Mouse (Mus musculus): ENCODE measurements around the gene Eef1g. TPM values are rescaled to one million over a fixed set of nuclear protein-coding genes. Genes with fewer than 3 reads are reported as not detected.
A peak's percentile ranks its signal among the peaks of the same experiment; 100 is the strongest.

Eef1g gene
- total RNA-seq, 2 experiments from 2014 or later: 209 to 343 TPM

GRCm38 (mm10) chr19:9019298-9019697 is 52.5 kb downstream of the Eef1g start:
- no peak for ATAC-seq (ENCODE audit: poor library complexity, severe bottlenecking)

DNA sequence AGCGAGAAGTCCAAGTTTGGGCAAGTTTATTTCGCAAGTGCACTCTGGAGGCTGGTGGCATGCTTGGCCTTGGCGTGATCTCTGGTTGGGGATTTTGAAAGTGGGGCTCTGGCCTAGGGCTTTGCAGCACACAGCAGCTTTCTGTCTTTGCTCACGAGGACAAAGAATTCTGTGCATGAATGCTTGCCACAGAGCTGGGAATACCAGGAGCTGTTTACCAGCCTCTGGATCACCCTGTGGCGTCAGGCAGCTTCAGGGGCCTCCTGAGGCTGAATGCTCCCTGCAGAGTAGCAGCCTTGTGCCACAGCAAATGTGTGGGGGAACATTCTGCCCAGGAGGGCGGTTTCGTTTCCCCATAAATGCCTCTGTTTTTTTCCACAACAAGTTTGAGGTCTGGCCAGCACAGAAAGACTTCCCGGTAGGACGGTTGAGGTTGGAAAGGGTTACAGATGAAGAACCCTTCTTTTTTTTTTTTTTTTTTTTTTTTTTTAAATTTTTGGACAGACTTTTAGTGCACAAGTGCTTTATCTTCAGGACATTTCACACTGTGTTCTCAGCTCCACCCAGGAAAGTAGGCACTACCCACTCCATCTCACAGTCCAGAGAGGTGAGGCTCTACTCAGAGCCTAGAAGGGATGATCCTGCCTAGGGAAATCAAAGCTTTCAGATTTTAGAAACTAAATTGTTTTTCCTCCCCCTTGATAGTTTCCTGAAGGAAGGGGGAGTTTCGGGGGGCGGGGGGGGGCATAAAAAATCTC is 56.4 kb downstream of the Eef1g start:
- peak; percentile 90 for ATAC-seq (ENCODE audit: poor library complexity, severe bottlenecking)

DNA sequence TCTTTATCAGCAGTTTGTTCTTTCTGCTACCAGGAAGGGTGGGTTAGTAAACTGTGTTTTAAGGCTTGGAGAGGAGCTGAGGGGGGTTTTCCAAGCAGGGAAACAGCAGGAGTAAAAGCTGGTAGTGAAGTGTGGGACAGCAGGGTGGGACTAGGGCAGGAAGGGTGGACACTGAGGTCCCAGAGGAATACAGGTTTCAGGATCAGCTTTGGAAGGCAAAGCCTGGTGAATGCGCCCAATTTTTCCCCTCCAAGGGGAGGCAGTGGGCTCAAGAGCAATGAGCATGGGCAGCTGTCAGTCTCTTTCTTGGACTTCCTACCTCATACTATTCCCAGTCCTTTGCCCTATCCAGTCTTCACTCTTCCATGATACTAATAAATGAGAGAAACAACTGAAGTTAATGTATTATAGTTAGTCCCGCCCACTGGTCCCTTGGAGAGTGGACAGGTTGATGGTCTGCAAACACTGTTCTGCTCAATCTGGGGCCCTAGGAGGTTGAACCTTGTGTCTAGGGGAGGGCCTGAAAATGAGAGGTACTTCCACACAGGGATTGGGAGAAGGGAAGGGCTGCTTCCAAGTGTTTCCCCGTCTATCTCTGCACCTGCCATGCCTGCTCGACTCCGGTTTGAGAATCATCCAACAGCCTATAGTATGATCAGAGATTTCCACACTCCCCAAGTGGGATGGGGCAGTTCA is 58.9 kb downstream of the Eef1g start:
- no peak for ATAC-seq (ENCODE audit: poor library complexity, severe bottlenecking)

DNA sequence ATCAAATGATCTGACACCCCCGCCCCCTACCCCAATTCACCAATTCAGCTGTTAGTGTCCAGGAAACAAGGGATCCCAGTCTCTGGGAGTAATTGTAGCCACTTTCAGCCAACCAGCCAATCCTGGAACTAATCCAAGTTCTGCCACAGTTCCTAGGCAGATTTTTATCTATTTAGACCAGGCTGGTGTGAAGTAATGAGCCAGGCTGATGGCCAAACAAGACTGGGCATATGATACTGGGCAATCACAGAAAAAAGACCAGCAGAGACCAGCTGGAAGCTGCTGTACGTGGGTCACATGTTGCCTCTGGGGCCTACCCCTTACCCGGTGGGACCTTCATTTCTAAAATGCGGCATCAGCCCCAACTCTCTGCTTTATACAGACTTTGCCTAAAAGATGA is 59.8 kb downstream of the Eef1g start:
- ATAC-seq (ENCODE audit: poor library complexity, severe bottlenecking): no peak

DNA sequence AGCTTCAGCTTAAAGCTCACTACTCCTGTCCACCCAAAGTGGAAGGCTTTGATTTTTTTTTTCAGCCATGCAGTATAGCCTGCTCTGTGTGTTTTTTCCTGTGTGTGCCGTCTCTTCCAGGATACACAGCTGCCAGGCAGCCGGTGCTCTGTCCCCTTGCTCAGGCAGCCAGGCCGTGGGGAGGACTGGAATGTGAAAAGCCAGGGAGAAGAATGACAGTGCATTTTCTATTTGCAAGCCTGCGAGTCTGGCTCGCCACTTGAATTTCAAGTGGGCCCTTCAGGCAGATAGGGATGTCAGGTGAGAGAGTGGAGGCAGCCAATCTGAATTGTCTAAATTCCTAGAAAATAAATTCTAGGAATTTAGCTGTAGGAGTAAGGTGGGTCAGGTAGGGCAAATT is 61.0 kb downstream of the Eef1g start:
- no peak for ATAC-seq (ENCODE audit: poor library complexity, severe bottlenecking)

Other genes starting within 250 kb of the Eef1g start
Only the 30 nearest of the 32 such genes appear.
- gene 1700092M07Rik, start 226.3 kb upstream of the Eef1g start, total RNA-seq (2015): 0.83 TPM in 1 of 2 replicates, not detected in the other
- 1.3 TPM in 1 of 2 replicates, not detected in the other for gene 1700092M07Rik, start 226.3 kb upstream of the Eef1g start, total RNA-seq (2017)
- 40.9 and 55.3 TPM in 2 replicates for gene Stx5a, start 225.6 kb upstream of the Eef1g start, total RNA-seq (2015)
- gene Stx5a, start 225.6 kb upstream of the Eef1g start, total RNA-seq (2017): 40.8 and 65.6 TPM in 2 replicates
- 257 and 292 TPM in 2 replicates for gene Nxf1, start 210.0 kb upstream of the Eef1g start, total RNA-seq (2015)
- gene Nxf1, start 210.0 kb upstream of the Eef1g start, total RNA-seq (2017): 69.7 and 76.0 TPM in 2 replicates
- gene Tmem223, start 196.0 kb upstream of the Eef1g start, total RNA-seq (2015): 28.1 and 36.6 TPM in 2 replicates
- gene Tmem223, start 196.0 kb upstream of the Eef1g start, total RNA-seq (2017): 11.6 and 12.0 TPM in 2 replicates
- 172 and 177 TPM in 2 replicates for gene Tmem179b, start 192.6 kb upstream of the Eef1g start, total RNA-seq (2015)
- 98.4 and 108 TPM in 2 replicates for gene Tmem179b, start 192.6 kb upstream of the Eef1g start, total RNA-seq (2017)
- gene Taf6l, start 180.6 kb upstream of the Eef1g start, total RNA-seq (2015): 5.1 and 6.2 TPM in 2 replicates
- gene Taf6l, start 180.6 kb upstream of the Eef1g start, total RNA-seq (2017): 8.9 and 9.8 TPM in 2 replicates
- 124 and 125 TPM in 2 replicates for gene Polr2g, start 168.5 kb upstream of the Eef1g start, total RNA-seq (2015)
- gene Polr2g, start 168.5 kb upstream of the Eef1g start, total RNA-seq (2017): 54.1 and 58.2 TPM in 2 replicates
- gene Zbtb3, start 164.5 kb upstream of the Eef1g start, total RNA-seq (2015): 0.62 and 2.3 TPM in 2 replicates
- 1.8 and 2.5 TPM in 2 replicates for gene Zbtb3, start 164.5 kb upstream of the Eef1g start, total RNA-seq (2017)
- gene Ttc9c, start 147.7 kb upstream of the Eef1g start, total RNA-seq (2015): 28.6 and 31.0 TPM in 2 replicates
- gene Ttc9c, start 147.7 kb upstream of the Eef1g start, total RNA-seq (2017): 53.6 and 63.7 TPM in 2 replicates
- gene Hnrnpul2, start 147.0 kb upstream of the Eef1g start, total RNA-seq (2015): 52.3 and 56.0 TPM in 2 replicates
- 72.8 and 94.4 TPM in 2 replicates for gene Hnrnpul2, start 147.0 kb upstream of the Eef1g start, total RNA-seq (2017)
- not detected in 2 replicates for gene AC129217.1, start 137.3 kb upstream of the Eef1g start, total RNA-seq (2015)
- gene AC129217.1, start 137.3 kb upstream of the Eef1g start, total RNA-seq (2017): 1.8 and 5.9 TPM in 2 replicates
- gene Bscl2, start 129.6 kb upstream of the Eef1g start, total RNA-seq (2015): 84.8 and 97.8 TPM in 2 replicates
- gene Bscl2, start 129.6 kb upstream of the Eef1g start, total RNA-seq (2017): 48.1 and 49.6 TPM in 2 replicates
- gene Gng3, start 127.8 kb upstream of the Eef1g start, total RNA-seq (2015): 0.16 TPM in 1 of 2 replicates, not detected in the other
- gene Gng3, start 127.8 kb upstream of the Eef1g start, total RNA-seq (2017): not detected in 2 replicates
- gene Lrrn4cl, start 116.3 kb upstream of the Eef1g start, total RNA-seq (2015): 0.16 and 0.55 TPM in 2 replicates
- 0.12 TPM in 1 of 2 replicates, not detected in the other for gene Lrrn4cl, start 116.3 kb upstream of the Eef1g start, total RNA-seq (2017)
- 63.2 and 66.8 TPM in 2 replicates for gene Ubxn1, start 95.5 kb upstream of the Eef1g start, total RNA-seq (2015)
- 149 and 168 TPM in 2 replicates for gene Ubxn1, start 95.5 kb upstream of the Eef1g start, total RNA-seq (2017)
- gene Uqcc3, start 86.1 kb upstream of the Eef1g start, total RNA-seq (2015): 39.9 and 41.9 TPM in 2 replicates
- gene Uqcc3, start 86.1 kb upstream of the Eef1g start, total RNA-seq (2017): 58.1 and 75.6 TPM in 2 replicates
- gene Lbhd1, start 83.3 kb upstream of the Eef1g start, total RNA-seq (2015): 29.0 and 50.8 TPM in 2 replicates
- 5.2 and 7.5 TPM in 2 replicates for gene Lbhd1, start 83.3 kb upstream of the Eef1g start, total RNA-seq (2017)
- gene Gm49403, start 83.1 kb upstream of the Eef1g start, total RNA-seq (2015): not detected in 2 replicates
- gene Gm49403, start 83.1 kb upstream of the Eef1g start, total RNA-seq (2017): not detected in 2 replicates
- 43.9 and 64.0 TPM in 2 replicates for gene 1810009A15Rik, start 78.2 kb upstream of the Eef1g start, total RNA-seq (2015)
- gene 1810009A15Rik, start 78.2 kb upstream of the Eef1g start, total RNA-seq (2017): 61.2 and 66.3 TPM in 2 replicates
- 0.27 TPM in 1 of 2 replicates, not detected in the other for gene Gm49416, start 78.1 kb upstream of the Eef1g start, total RNA-seq (2015)
- gene Gm49416, start 78.1 kb upstream of the Eef1g start, total RNA-seq (2017): 0.85 TPM in 1 of 2 replicates, not detected in the other
- gene Ints5, start 74.0 kb upstream of the Eef1g start, total RNA-seq (2015): 9.1 and 9.3 TPM in 2 replicates
- 10.2 and 11.3 TPM in 2 replicates for gene Ints5, start 74.0 kb upstream of the Eef1g start, total RNA-seq (2017)
- gene Ganab, start 69.0 kb upstream of the Eef1g start, total RNA-seq (2015): 69.0 and 71.3 TPM in 2 replicates
- 51.7 and 58.4 TPM in 2 replicates for gene Ganab, start 69.0 kb upstream of the Eef1g start, total RNA-seq (2017)
- 19.5 and 23.3 TPM in 2 replicates for gene B3gat3, start 46.7 kb upstream of the Eef1g start, total RNA-seq (2015)
- 28.9 and 29.8 TPM in 2 replicates for gene B3gat3, start 46.7 kb upstream of the Eef1g start, total RNA-seq (2017)
- gene Rom1, start 37.7 kb upstream of the Eef1g start, total RNA-seq (2015): 1.4 and 1.8 TPM in 2 replicates
- 0.81 and 3.2 TPM in 2 replicates for gene Rom1, start 37.7 kb upstream of the Eef1g start, total RNA-seq (2017)
- gene Eml3, start 37.5 kb upstream of the Eef1g start, total RNA-seq (2015): 17.1 and 18.0 TPM in 2 replicates
- gene Eml3, start 37.5 kb upstream of the Eef1g start, total RNA-seq (2017): 29.3 and 32.0 TPM in 2 replicates
- 47.3 and 53.3 TPM in 2 replicates for gene Mta2, start 25.2 kb upstream of the Eef1g start, total RNA-seq (2015)
- 98.8 and 106 TPM in 2 replicates for gene Mta2, start 25.2 kb upstream of the Eef1g start, total RNA-seq (2017)
- gene Tut1, start 13.2 kb upstream of the Eef1g start, total RNA-seq (2015): 1.7 and 2.9 TPM in 2 replicates
- gene Tut1, start 13.2 kb upstream of the Eef1g start, total RNA-seq (2017): 8.8 and 9.9 TPM in 2 replicates
- gene Ahnak, start 22.2 kb downstream of the Eef1g start, total RNA-seq (2015): 372 and 397 TPM in 2 replicates
- gene Ahnak, start 22.2 kb downstream of the Eef1g start, total RNA-seq (2017): 659 and 727 TPM in 2 replicates
- gene Scgb1a1, start 120.9 kb downstream of the Eef1g start, total RNA-seq (2015): 0.82 and 1.5 TPM in 2 replicates
- gene Scgb1a1, start 120.9 kb downstream of the Eef1g start, total RNA-seq (2017): 1.6 TPM in 1 of 2 replicates, not detected in the other
- gene Asrgl1, start 168.6 kb downstream of the Eef1g start, total RNA-seq (2015): 7.2 and 9.5 TPM in 2 replicates
- gene Asrgl1, start 168.6 kb downstream of the Eef1g start, total RNA-seq (2017): 7.5 and 8.3 TPM in 2 replicates